Mouse (Mus musculus) midbrain, embryonic 11.5 days (tissue): ENCODE data around the gene Ralgps1. TPM values are rescaled to one million over a fixed set of nuclear protein-coding genes. Genes with fewer than 3 reads are reported as not detected.

Experiments used
- ATAC-seq: fragments of 200-750 bp; cut with Nextera tagmentation; 2 replicates; pipeline ENCODE4 v1.8.0; 2017; ENCODE audit warnings: moderate TSS enrichment, moderate library complexity; ENCODE audit not compliant: low FRiP score
- DNase-seq: peaks from one replicate; pipeline ENCODE4 v3.0.0; 2015; ENCODE audit warnings: low spot score; ENCODE audit errors: missing footprints
- H3K27ac ChIP-seq: fragments of 300-500 bp; sonication (generic); 2 replicates; pipeline ENCODE4 v1.5.1; 2014; ENCODE audit warnings: low read depth, low read length
- H3K27me3 ChIP-seq: fragments of 300-500 bp; sonication (generic); 2 replicates; pipeline ENCODE4 v1.6.1; 2014; ENCODE audit warnings: mild to moderate bottlenecking, low read length, moderate library complexity, mixed read lengths; ENCODE audit not compliant: control insufficient read depth, insufficient read depth
- H3K36me3 ChIP-seq: fragments of 300-500 bp; sonication (generic); 2 replicates; pipeline ENCODE4 v1.6.1; 2014; ENCODE audit warnings: mild to moderate bottlenecking, low read length, moderate library complexity, mixed read lengths; ENCODE audit not compliant: control insufficient read depth, insufficient read depth
- H3K4me1 ChIP-seq: fragments of 300-500 bp; sonication (generic); 2 replicates; pipeline ENCODE4 v1.6.1; 2014; ENCODE audit warnings: low read length; ENCODE audit not compliant: control insufficient read depth, insufficient read depth
- H3K4me2 ChIP-seq: fragments of 300-500 bp; sonication (generic); 2 replicates; pipeline ENCODE4 v1.6.1; 2014; ENCODE audit warnings: mild to moderate bottlenecking, moderate library complexity
- H3K4me3 ChIP-seq: fragments of 300-500 bp; sonication (generic); 2 replicates; pipeline ENCODE4 v1.5.1; 2014; ENCODE audit warnings: low read depth, low read length
- H3K9ac ChIP-seq: fragments of 300-500 bp; sonication (generic); 2 replicates; pipeline ENCODE4 v1.6.1; 2014; ENCODE audit warnings: low read length
- H3K9me3 ChIP-seq: fragments of 300-500 bp; sonication (generic); 2 replicates; pipeline ENCODE4 v1.6.1; 2016; ENCODE audit warnings: low read length; ENCODE audit not compliant: control insufficient read depth
- WGBS: fragments of 180-500 bp; shearing (Covaris S2); extraction: QIAGEN DNeasy Blood & Tissue Kit; methylation state at CpG from one replicate; pipeline ENCODE4 v1.1.7; 2014; 5-methylcytosine and 5-hydroxymethylcytosine counted together
- polyA plus RNA-seq: library from polyadenylated mRNA; unstranded; fragments of >200 nt; fragmentation: Nextera tagmentation; extraction: Ambion mirVana; gene quantifications from 2 replicates; pipeline ENCODE4 v1.2.1, GENCODE M21; 2014

The Ralgps1 gene
- polyA plus RNA-seq, 1 experiment from 2014 or later, result 13.8 TPM

GRCm38 (mm10) chr2:33221339-33221900, 149.9 kb downstream of the Ralgps1 start:
- 90% methylated on average over 11 of the region's 11 CpGs for WGBS
- Histone ChIP-seq H3K9me3 (no peaks in the 10 kb centered on the region), H3K4me2 (no peak overlapping the region), H3K27me3 (no peaks in the 10 kb centered on the region), H3K27ac (no peak overlapping the region), H3K4me1 (peaks cover 23% of the 10 kb centered on the region), H3K9ac (no peak overlapping the region), H3K4me3 (no peak overlapping the region), H3K36me3 (no peaks in the 10 kb centered on the region)
- DNase-seq (no peak), ATAC-seq (no peak)

- ATAC-seq, result no peak
- DNase-seq, result no peak
- Histone ChIP-seq H3K27ac (no peak overlapping the region), H3K4me2 (no peak overlapping the region), H3K4me1 (peaks cover 24% of the 10 kb centered on the region), H3K9me3 (no peaks in the 10 kb centered on the region), H3K36me3 (no peaks in the 10 kb centered on the region), H3K27me3 (no peaks in the 10 kb centered on the region), H3K9ac (no peak overlapping the region), H3K4me3 (no peak overlapping the region)
- 89% methylated on average over 10 of the region's 10 CpGs for WGBS
These were observed 150.5 kb downstream of the Ralgps1 start for GRCm38 (mm10) chr2:33220674-33221338.

- H3K27ac ChIP-seq, result no peak overlapping the region
- no peak overlapping the region for H3K4me2 ChIP-seq
- H3K9ac ChIP-seq, result no peak overlapping the region
- H3K27me3 ChIP-seq, result no peaks in the 10 kb centered on the region
- WGBS, result 84% methylated on average over 6 of the region's 6 CpGs
- H3K4me3 ChIP-seq, result no peak overlapping the region
- no peak for DNase-seq
- ATAC-seq, result no peak
- H3K9me3 ChIP-seq, result no peaks in the 10 kb centered on the region
- H3K36me3 ChIP-seq, result no peaks in the 10 kb centered on the region
- peaks cover 30% of the 10 kb centered on the region for H3K4me1 ChIP-seq
These were observed 151.0 kb downstream of the Ralgps1 start for GRCm38 (mm10) chr2:33220246-33220645.

- Histone ChIP-seq H3K4me1 (peaks cover 33% of the 10 kb centered on the region), H3K4me2 (no peak overlapping the region), H3K9ac (no peak overlapping the region), H3K36me3 (no peaks in the 10 kb centered on the region), H3K9me3 (no peaks in the 10 kb centered on the region), H3K27ac (no peak overlapping the region), H3K4me3 (no peak overlapping the region), H3K27me3 (no peaks in the 10 kb centered on the region)
- no peak for DNase-seq
- WGBS, result 87% methylated on average over 4 of the region's 4 CpGs
- ATAC-seq, result no peak
These were observed 151.6 kb downstream of the Ralgps1 start for GRCm38 (mm10) chr2:33219637-33220036.

- H3K4me1 ChIP-seq, result peaks cover 33% of the 10 kb centered on the region
- WGBS, result 55% methylated on average over 11 of the region's 11 CpGs
- no peak overlapping the region for H3K27ac ChIP-seq
- no peaks in the 10 kb centered on the region for H3K9me3 ChIP-seq
- H3K4me3 ChIP-seq, result no peak overlapping the region
- H3K27me3 ChIP-seq, result no peaks in the 10 kb centered on the region
- no peak overlapping the region for H3K4me2 ChIP-seq
- peak; percentile 86 for DNase-seq
- H3K9ac ChIP-seq, result no peak overlapping the region
- H3K36me3 ChIP-seq, result no peaks in the 10 kb centered on the region
- no peak for ATAC-seq
These were observed 152.2 kb downstream of the Ralgps1 start for GRCm38 (mm10) chr2:33218903-33219625.

- Histone ChIP-seq H3K9me3 (no peaks in the 10 kb centered on the region), H3K36me3 (no peaks in the 10 kb centered on the region), H3K4me1 (peaks cover 33% of the 10 kb centered on the region), H3K27ac (no peak overlapping the region), H3K4me3 (peak overlapping the region; percentile 46), H3K4me2 (peak overlapping the region; percentile 88), H3K9ac (peak overlapping the region; percentile 86), H3K27me3 (no peaks in the 10 kb centered on the region)
- 45% methylated on average over 3 of the region's 3 CpGs for WGBS
- ATAC-seq (no peak), DNase-seq (peak; percentile 90)
These were observed 153.9 kb downstream of the Ralgps1 start for GRCm38 (mm10) chr2:33217425-33217794.

- Histone ChIP-seq H3K4me1 (peaks cover 33% of the 10 kb centered on the region), H3K4me3 (peak overlapping the region; percentile 46), H3K27me3 (no peaks in the 10 kb centered on the region), H3K9ac (peak overlapping the region; percentile 86), H3K27ac (peak overlapping the region; percentile 79), H3K9me3 (no peaks in the 10 kb centered on the region), H3K36me3 (no peaks in the 10 kb centered on the region), H3K4me2 (peak overlapping the region; percentile 88)
- ATAC-seq (peak; percentile 3; the same call in 1 of the 2 replicates), DNase-seq (peak; percentile 92)
- 7% methylated on average over 18 of the region's 18 CpGs for WGBS
These were observed 154.5 kb downstream of the Ralgps1 start for GRCm38 (mm10) chr2:33216645-33217424.

- H3K9ac ChIP-seq, result peak within 1 kb of the TSS; percentile 86
- no peaks in the 10 kb centered on the region for H3K9me3 ChIP-seq
- H3K4me1 ChIP-seq, result peaks cover 33% of the 10 kb centered on the region
- H3K4me2 ChIP-seq, result peak within 1 kb of the TSS; percentile 88
- H3K27me3 ChIP-seq, result no peaks in the 10 kb centered on the region
- WGBS, result under 1% methylated on average over 22 of the region's 22 CpGs
- peak; percentile 97 for ATAC-seq
- no peaks in the 10 kb centered on the region for H3K36me3 ChIP-seq
- DNase-seq, result peak; percentile 98
- H3K27ac ChIP-seq, result peak within 1 kb of the TSS; percentile 79
- peak within 1 kb of the TSS; percentile 46 for H3K4me3 ChIP-seq
These were observed 155.4 kb downstream of the Ralgps1 start, which contains the start of gene Angptl2 for GRCm38 (mm10) chr2:33215700-33216509. Gene Angptl2 (plus strand): TSS chr2:33216069.
